Mouse (Mus musculus) thymus, postnatal 0 days (tissue): ENCODE results near the gene Ntf3. TPM values are rescaled to one million over a fixed set of nuclear protein-coding genes. Genes with fewer than 3 reads are reported as not detected.

Experiments
- DNase-seq: peaks from one replicate; pipeline ENCODE4 v3.0.0-alpha.2; 2015; ENCODE audit warnings: low spot score
- polyA plus RNA-seq: library from polyadenylated mRNA; unstranded; fragments of >200 nt; fragmentation: Nextera tagmentation; extraction: Ambion mirVana; gene quantifications from 2 replicates; pipeline ENCODE4 v1.2.1, GENCODE M21; 2015

The Ntf3 gene
- 0.20 and 0.33 TPM in 2 replicates for polyA plus RNA-seq

GRCm38 (mm10) chr6:126166548-126167207 is at the start of gene Ntf3:
TSS of gene Ntf3 (minus strand) at chr6:126166910.
- no peak for DNase-seq

- DNase-seq = no peak
Measured at GRCm38 (mm10) chr6:126213330-126213729, 46.6 kb upstream of the Ntf3 start.

- no peak for DNase-seq
Measured at GRCm38 (mm10) chr6:126203366-126203765, 36.7 kb upstream of the Ntf3 start.

GRCm38 (mm10) chr6:126202959-126203358 is 36.2 kb upstream of the Ntf3 start:
- no peak for DNase-seq

- no peak for DNase-seq
Measured at GRCm38 (mm10) chr6:126201721-126202120, 35.0 kb upstream of the Ntf3 start.

GRCm38 (mm10) chr6:126199916-126200315 is 33.2 kb upstream of the Ntf3 start:
- no peak for DNase-seq

GRCm38 (mm10) chr6:126194760-126195159 is 28.1 kb upstream of the Ntf3 start:
- DNase-seq = no peak

- no peak for DNase-seq
Measured at GRCm38 (mm10) chr6:126190218-126190871, 23.6 kb upstream of the Ntf3 start.

GRCm38 (mm10) chr6:126187400-126187799 is 20.7 kb upstream of the Ntf3 start:
- DNase-seq = no peak

- DNase-seq = no peak
Measured at GRCm38 (mm10) chr6:126186116-126186515, 19.4 kb upstream of the Ntf3 start.

GRCm38 (mm10) chr6:126172071-126172470 is 5.4 kb upstream of the Ntf3 start:
- no peak for DNase-seq

GRCm38 (mm10) chr6:126170772-126171171 is 4.1 kb upstream of the Ntf3 start:
- DNase-seq = no peak

- no peak for DNase-seq
Measured at GRCm38 (mm10) chr6:126167731-126168130, 1.0 kb upstream of the Ntf3 start.

- no peak for DNase-seq
Measured at GRCm38 (mm10) chr6:126167208-126167590, 489 bp upstream of the Ntf3 start.

- no peak for DNase-seq
Measured at GRCm38 (mm10) chr6:126165591-126166155, 1.0 kb downstream of the Ntf3 start.

GRCm38 (mm10) chr6:126164781-126165180 is 1.9 kb downstream of the Ntf3 start:
- DNase-seq = no peak

- DNase-seq = no peak
Measured at GRCm38 (mm10) chr6:126163861-126164755, 2.6 kb downstream of the Ntf3 start.

GRCm38 (mm10) chr6:126163181-126163621 is 3.5 kb downstream of the Ntf3 start:
- DNase-seq = no peak

- no peak for DNase-seq
Measured at GRCm38 (mm10) chr6:126162351-126162758, 4.4 kb downstream of the Ntf3 start.

- DNase-seq = no peak
Measured at GRCm38 (mm10) chr6:126161571-126162340, 5.0 kb downstream of the Ntf3 start.

GRCm38 (mm10) chr6:126160067-126160411 is 6.7 kb downstream of the Ntf3 start:
- no peak for DNase-seq
